Mouse (Mus musculus) spleen, postnatal 4 days (tissue): ENCODE results near the gene Aff2.

ENCODE experiments used
- DNase-seq, 2 experiments: peaks; one replicate each; pipeline ENCODE4 v3.0.0; 2022; ENCODE audit warnings: low spot score in 2 of 2

Gene Aff2

DNA sequence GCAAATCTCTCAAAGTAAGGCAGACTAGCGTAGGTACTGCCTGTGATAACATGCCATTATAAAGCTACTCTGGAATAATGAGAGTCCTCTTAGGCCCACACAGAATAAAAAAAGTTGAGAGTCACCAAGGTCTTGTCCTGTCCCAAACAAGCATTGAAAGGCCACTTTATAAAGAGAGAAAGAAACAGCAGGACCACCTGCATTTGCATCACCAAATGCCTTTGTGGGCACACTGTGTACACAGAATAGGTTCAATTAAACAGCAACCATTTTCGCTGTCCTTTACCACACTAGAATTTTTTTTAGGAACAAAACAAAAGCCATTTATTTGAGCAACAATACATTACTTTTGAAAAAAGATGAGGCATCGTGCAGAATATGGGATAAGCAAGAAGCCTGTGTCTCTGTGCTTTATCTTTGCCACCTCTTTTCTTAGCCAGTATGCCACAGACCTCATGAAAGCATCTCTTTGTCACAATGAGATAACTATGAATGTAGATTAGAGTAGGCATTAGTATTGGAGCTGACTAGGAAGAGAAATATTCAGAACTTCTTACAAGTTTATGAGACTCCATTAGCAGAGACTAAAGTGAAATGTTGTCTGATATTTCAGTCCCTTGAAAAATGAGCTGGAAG lies 385.0 kb downstream of the Aff2 start:
- no peak for DNase-seq

DNA sequence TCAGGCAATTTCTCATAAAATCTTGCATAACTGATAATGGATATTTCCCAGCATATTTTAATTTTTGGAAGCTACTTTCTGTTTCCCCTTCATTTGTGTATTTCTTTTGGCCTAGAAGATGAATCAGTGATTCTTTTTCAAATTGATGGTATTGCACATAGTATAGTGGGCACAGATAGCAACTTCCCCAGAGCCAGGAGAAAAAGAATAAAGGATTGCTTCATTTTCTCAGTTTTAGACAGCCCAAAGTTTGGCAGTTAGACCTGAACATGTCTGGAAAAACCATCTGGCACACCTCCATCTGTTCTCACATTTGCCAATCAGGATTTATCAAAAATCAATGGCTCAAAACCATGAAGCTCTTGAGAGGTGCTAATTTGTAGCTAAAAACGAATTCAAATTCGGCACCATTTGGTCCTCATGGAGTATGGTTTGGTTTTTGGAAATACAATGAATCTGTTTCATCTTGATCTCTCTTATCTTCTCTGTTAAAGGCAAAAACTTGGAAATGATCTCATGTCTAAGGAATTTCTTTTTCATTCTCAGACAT lies 441.9 kb downstream of the Aff2 start:
- no peak for DNase-seq

DNA sequence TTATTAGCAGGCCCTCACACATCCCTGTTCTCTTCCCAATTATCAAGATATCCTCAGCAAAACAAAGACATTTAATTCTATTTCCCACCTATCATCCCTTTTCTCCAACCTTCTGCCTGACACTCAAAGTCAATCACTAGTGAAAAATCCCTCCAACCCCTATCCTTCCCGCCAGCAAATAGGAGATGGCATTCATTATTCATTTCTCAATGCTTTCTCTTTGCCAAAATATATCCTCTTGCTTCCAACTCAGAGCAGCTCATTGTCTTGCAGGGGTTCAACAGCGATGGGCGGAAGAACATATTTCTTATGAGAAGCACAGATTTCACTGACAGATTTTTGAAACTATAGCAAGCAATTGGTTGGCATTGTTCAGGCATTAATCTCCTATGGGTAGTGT lies 442.4 kb downstream of the Aff2 start:
- DNase-seq: no peak

DNA sequence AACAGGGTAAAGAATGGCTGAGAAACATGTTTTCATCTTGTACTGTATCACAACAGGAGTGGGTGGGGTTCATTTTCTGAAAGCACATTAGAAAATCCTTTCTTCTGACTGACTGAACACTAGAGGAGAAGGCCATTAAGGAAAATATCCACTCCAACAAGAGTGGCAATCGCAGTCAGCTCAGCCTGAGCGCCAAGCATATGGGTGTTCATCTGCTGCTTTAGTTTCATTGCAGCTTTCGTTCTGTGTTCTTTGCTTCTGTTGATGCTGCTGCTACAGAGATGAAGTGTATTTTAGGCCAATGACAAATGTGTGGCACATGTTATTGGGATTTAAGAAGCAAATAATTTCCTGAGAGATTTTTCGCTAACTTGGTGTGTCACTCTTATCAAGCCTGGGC lies 451.7 kb downstream of the Aff2 start:
- DNase-seq: no peak

GRCm38 (mm10) chrX:69815054-69815453 lies 455.0 kb downstream of the Aff2 start:
- DNase-seq: no peak

- DNase-seq: no peak
Observed at GRCm38 (mm10) chrX:69817679-69818078, 457.6 kb downstream of the Aff2 start.

- no peak for DNase-seq
Observed at GRCm38 (mm10) chrX:69818188-69818587, 458.1 kb downstream of the Aff2 start.

GRCm38 (mm10) chrX:69867601-69868000 lies 507.5 kb downstream of the Aff2 start:
- DNase-seq: no peak

DNA sequence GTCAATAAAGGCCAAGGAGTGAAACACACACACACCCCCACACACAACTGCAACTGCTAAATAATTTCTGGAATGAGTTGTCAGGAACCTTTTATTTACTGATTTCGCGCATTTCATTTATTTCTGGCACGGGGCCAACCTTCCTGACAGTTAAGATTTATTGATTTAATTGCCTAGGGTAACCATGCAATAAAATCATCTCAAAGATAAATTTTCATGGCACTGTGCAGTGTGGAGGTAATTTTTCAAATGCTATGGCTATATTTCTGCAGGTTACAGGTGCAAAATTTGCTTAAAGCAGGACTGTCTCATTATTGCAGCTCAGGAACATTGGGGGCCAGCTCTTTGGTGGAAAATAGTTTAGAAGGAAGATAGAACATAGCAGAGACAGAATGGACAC lies 531.6 kb downstream of the Aff2 start:
- no peak for DNase-seq
